Mouse (Mus musculus) T-helper 1 cell (primary cell): ENCODE results near the gene Ss18l2.

Experiments used
- in situ Hi-C: fragments of 300-600 bp; cut with MboI, MseI; formaldehyde crosslinking; loops from one replicate; pipeline ENCODE4 v1.15.1; 2025; ENCODE audit warnings: high pct_unique_total_duplicates

The Ss18l2 gene

GRCm38 (mm10) chr9:121709898-121710583 lies at the start of gene Ss18l2:
Ss18l2 (plus strand) TSS chr9:121710329.
- in situ Hi-C loops: no loop called here

- in situ Hi-C loops: no loop called here
These were observed 46.7 kb upstream of the Ss18l2 start for GRCm38 (mm10) chr9:121663467-121663866.

- in situ Hi-C loops: no loop called here
These were observed 46.0 kb upstream of the Ss18l2 start for GRCm38 (mm10) chr9:121664104-121664503.

- in situ Hi-C loops: no loop called here
These were observed 43.0 kb upstream of the Ss18l2 start for GRCm38 (mm10) chr9:121666957-121667630.

- in situ Hi-C loops: no loop called here
These were observed 42.3 kb upstream of the Ss18l2 start for GRCm38 (mm10) chr9:121667822-121668221.

- in situ Hi-C loops: no loop called here
These were observed 40.8 kb upstream of the Ss18l2 start for GRCm38 (mm10) chr9:121669348-121669791.

- in situ Hi-C loops: no loop called here
These were observed 38.8 kb upstream of the Ss18l2 start for GRCm38 (mm10) chr9:121671300-121671699.

GRCm38 (mm10) chr9:121672311-121672710 lies 37.8 kb upstream of the Ss18l2 start:
- in situ Hi-C loops: no loop called here

GRCm38 (mm10) chr9:121673716-121674115 lies 36.4 kb upstream of the Ss18l2 start:
- in situ Hi-C loops: no loop called here

- in situ Hi-C loops: no loop called here
These were observed 35.1 kb upstream of the Ss18l2 start for GRCm38 (mm10) chr9:121675011-121675410.

- in situ Hi-C loops: no loop called here
These were observed 34.6 kb upstream of the Ss18l2 start for GRCm38 (mm10) chr9:121675556-121675955.

- in situ Hi-C loops: no loop called here
These were observed 33.1 kb upstream of the Ss18l2 start for GRCm38 (mm10) chr9:121677069-121677468.

- in situ Hi-C loops: no loop called here
These were observed 32.7 kb upstream of the Ss18l2 start for GRCm38 (mm10) chr9:121677476-121677875.

GRCm38 (mm10) chr9:121679549-121679948 lies 30.6 kb upstream of the Ss18l2 start:
- in situ Hi-C loops: no loop called here

GRCm38 (mm10) chr9:121681191-121681590 lies 28.9 kb upstream of the Ss18l2 start:
- in situ Hi-C loops: no loop called here

- in situ Hi-C loops: no loop called here
These were observed 28.0 kb upstream of the Ss18l2 start for GRCm38 (mm10) chr9:121682037-121682680.

- in situ Hi-C loops: no loop called here
These were observed 25.4 kb upstream of the Ss18l2 start for GRCm38 (mm10) chr9:121684702-121685101.

GRCm38 (mm10) chr9:121690200-121690651 lies 19.9 kb upstream of the Ss18l2 start:
- in situ Hi-C loops: no loop called here

- in situ Hi-C loops: no loop called here
These were observed 19.4 kb upstream of the Ss18l2 start for GRCm38 (mm10) chr9:121690734-121691133.

- in situ Hi-C loops: no loop called here
These were observed 15.4 kb upstream of the Ss18l2 start for GRCm38 (mm10) chr9:121694736-121695135.

GRCm38 (mm10) chr9:121696626-121697025 lies 13.5 kb upstream of the Ss18l2 start:
- in situ Hi-C loops: no loop called here
